Mouse (Mus musculus): Measurements from ENCODE around the gene Neurod2. TPM values are rescaled to one million over a fixed set of nuclear protein-coding genes. Genes with fewer than 3 reads are reported as not detected.

Gene Neurod2
- polyA plus RNA-seq, 1 experiment from 2014 or later: 1.3 TPM

GRCm38 (mm10) chr11:98320381-98320780, 9.1 kb downstream of the Neurod2 start:
- ATAC-seq (ENCODE audit: low FRiP score, low read depth): no peak
- Histone ChIP-seq H3K27me3 (peaks cover 100% of the 10 kb centered on the region), H3K9me3 (no peaks in the 10 kb centered on the region), H3K36me3 (no peaks in the 10 kb centered on the region), H3K4me1 (0 out of 2 replicates have a peak, but pooled peaks cover 4% of the 10 kb centered on the region), H3K9ac (replicated peaks) (no peak overlapping the region), H3K27ac (replicated peaks) (no peak overlapping the region), H3K4me2 (replicated peaks) (no peak overlapping the region), H3K4me3 (no peak overlapping the region)
- 8% methylated on average over 12 of the region's 12 CpGs for whole genome bisulfite sequencing

GRCm38 (mm10) chr11:98319944-98320343, 9.5 kb downstream of the Neurod2 start:
- Histone ChIP-seq H3K27ac (replicated peaks) (no peak overlapping the region), H3K4me3 (no peak overlapping the region), H3K4me2 (replicated peaks) (no peak overlapping the region), H3K9ac (replicated peaks) (no peak overlapping the region), H3K36me3 (no peaks in the 10 kb centered on the region), H3K27me3 (peaks cover 100% of the 10 kb centered on the region), H3K4me1 (0 out of 2 replicates have a peak, but pooled peaks cover 4% of the 10 kb centered on the region), H3K9me3 (no peaks in the 10 kb centered on the region)
- 0% methylated on average over 2 of the region's 2 CpGs for WGBS
- ATAC-seq (ENCODE audit: low FRiP score, low read depth): no peak

- WGBS: 18% methylated on average over 4 of the region's 4 CpGs
Measured at GRCm38 (mm10) chr11:98319544-98319943, 9.9 kb downstream of the Neurod2 start.

GRCm38 (mm10) chr11:98319120-98319519, 10.3 kb downstream of the Neurod2 start:
- 1% methylated on average over 15 of the region's 15 CpGs for WGBS
- ATAC-seq (ENCODE audit: low FRiP score, low read depth): no peak

More at GRCm38 (mm10) chr11:98319544-98319943, 9.9 kb downstream of the Neurod2 start:
- Histone ChIP-seq H3K9me3 (no peaks in the 10 kb centered on the region), H3K36me3 (no peaks in the 10 kb centered on the region), H3K4me1 (0 out of 2 replicates have a peak, but pooled peaks cover 4% of the 10 kb centered on the region), H3K4me2 (replicated peaks) (no peak overlapping the region), H3K27me3 (peaks cover 100% of the 10 kb centered on the region), H3K9ac (replicated peaks) (no peak overlapping the region), H3K27ac (replicated peaks) (no peak overlapping the region), H3K4me3 (no peak overlapping the region)
- ATAC-seq (ENCODE audit: low FRiP score, low read depth): no peak

GRCm38 (mm10) chr11:98318421-98319116, 10.9 kb downstream of the Neurod2 start:
- no peak overlapping the region for H3K4me2 ChIP-seq (replicated peaks)
- 0 out of 2 replicates have a peak, but pooled peaks cover 7% of the 10 kb centered on the region for H3K4me1 ChIP-seq
- no peak overlapping the region for H3K9ac ChIP-seq (replicated peaks)
- H3K27me3 ChIP-seq: peaks cover 100% of the 10 kb centered on the region
- no peaks in the 10 kb centered on the region for H3K36me3 ChIP-seq
- WGBS: 2% methylated on average over 14 of the region's 14 CpGs
- ATAC-seq (ENCODE audit: low FRiP score, low read depth): no peak
- no peak overlapping the region for H3K4me3 ChIP-seq
- no peaks in the 10 kb centered on the region for H3K9me3 ChIP-seq
- H3K27ac ChIP-seq (replicated peaks): no peak overlapping the region

More at GRCm38 (mm10) chr11:98319120-98319519, 10.3 kb downstream of the Neurod2 start:
- H3K36me3 ChIP-seq: no peaks in the 10 kb centered on the region
- H3K27me3 ChIP-seq: peaks cover 100% of the 10 kb centered on the region
- H3K9ac ChIP-seq (replicated peaks): no peak overlapping the region
- no peak overlapping the region for H3K4me3 ChIP-seq
- H3K4me2 ChIP-seq (replicated peaks): no peak overlapping the region
- H3K9me3 ChIP-seq: no peaks in the 10 kb centered on the region
- no peak overlapping the region for H3K27ac ChIP-seq (replicated peaks)
- H3K4me1 ChIP-seq: 0 out of 2 replicates have a peak, but pooled peaks cover 4% of the 10 kb centered on the region

GRCm38 (mm10) chr11:98317479-98317878, 12.0 kb downstream of the Neurod2 start:
- Histone ChIP-seq H3K4me2 (replicated peaks) (no peak overlapping the region), H3K9ac (replicated peaks) (no peak overlapping the region), H3K4me1 (0 out of 2 replicates have a peak, but pooled peaks cover 7% of the 10 kb centered on the region), H3K27me3 (peaks cover 98% of the 10 kb centered on the region), H3K36me3 (no peaks in the 10 kb centered on the region), H3K9me3 (no peaks in the 10 kb centered on the region), H3K27ac (replicated peaks) (no peak overlapping the region), H3K4me3 (no peak overlapping the region)
- ATAC-seq (ENCODE audit: low FRiP score, low read depth): no peak
- WGBS: 3% methylated on average over 7 of the region's 7 CpGs

GRCm38 (mm10) chr11:98313790-98314323, 15.6 kb downstream of the Neurod2 start:
- no peak overlapping the region for H3K9ac ChIP-seq (replicated peaks)
- no peak overlapping the region for H3K27ac ChIP-seq (replicated peaks)
- H3K9me3 ChIP-seq: no peaks in the 10 kb centered on the region
- H3K27me3 ChIP-seq: peaks cover 94% of the 10 kb centered on the region
- H3K4me2 ChIP-seq (replicated peaks): peak overlapping the region; percentile 17; the same call in 1 of the 2 replicates
- ATAC-seq (ENCODE audit: low FRiP score, low read depth): no peak
- no peak overlapping the region for H3K4me3 ChIP-seq
- 0 out of 2 replicates have a peak, but pooled peaks cover 3% of the 10 kb centered on the region for H3K4me1 ChIP-seq
- H3K36me3 ChIP-seq: no peaks in the 10 kb centered on the region
- 2% methylated on average over 26 of the region's 26 CpGs for WGBS

- H3K27me3 ChIP-seq: peaks cover 55% of the 10 kb centered on the region
- no peaks in the 10 kb centered on the region for H3K36me3 ChIP-seq
- H3K4me3 ChIP-seq: no peak overlapping the region
- H3K9me3 ChIP-seq: no peaks in the 10 kb centered on the region
- peak overlapping the region; percentile 25 for H3K4me2 ChIP-seq (replicated peaks)
- H3K4me1 ChIP-seq: peaks cover 40% of the 10 kb centered on the region
- 4% methylated on average over 10 of the region's 10 CpGs for WGBS
- H3K9ac ChIP-seq (replicated peaks): no peak overlapping the region
- ATAC-seq (ENCODE audit: low FRiP score, low read depth): no peak
- no peak overlapping the region for H3K27ac ChIP-seq (replicated peaks)
Measured at GRCm38 (mm10) chr11:98298484-98299205, 30.8 kb downstream of the Neurod2 start.

GRCm38 (mm10) chr11:98297778-98298177, 31.7 kb downstream of the Neurod2 start:
- 19% methylated on average over 7 of the region's 7 CpGs for WGBS
- no peak for ATAC-seq (ENCODE audit: low FRiP score, low read depth)
- H3K4me2 ChIP-seq (replicated peaks): no peak overlapping the region
- H3K9ac ChIP-seq (replicated peaks): no peak overlapping the region
- peaks cover 55% of the 10 kb centered on the region for H3K27me3 ChIP-seq
- peaks cover 40% of the 10 kb centered on the region for H3K4me1 ChIP-seq
- no peaks in the 10 kb centered on the region for H3K36me3 ChIP-seq
- no peak overlapping the region for H3K4me3 ChIP-seq
- H3K9me3 ChIP-seq: no peaks in the 10 kb centered on the region
- H3K27ac ChIP-seq (replicated peaks): no peak overlapping the region

- Histone ChIP-seq H3K4me3 (no peak overlapping the region), H3K9ac (replicated peaks) (no peak overlapping the region), H3K4me1 (peaks cover 40% of the 10 kb centered on the region), H3K27ac (replicated peaks) (no peak overlapping the region), H3K36me3 (no peaks in the 10 kb centered on the region), H3K9me3 (no peaks in the 10 kb centered on the region), H3K27me3 (peaks cover 50% of the 10 kb centered on the region), H3K4me2 (replicated peaks) (no peak overlapping the region)
- no peak for ATAC-seq (ENCODE audit: low FRiP score, low read depth)
- 71% methylated on average over 2 of the region's 2 CpGs for WGBS
Measured at GRCm38 (mm10) chr11:98296916-98297315, 32.5 kb downstream of the Neurod2 start.

GRCm38 (mm10) chr11:98296277-98296676, 33.2 kb downstream of the Neurod2 start:
- peaks cover 47% of the 10 kb centered on the region for H3K27me3 ChIP-seq
- H3K27ac ChIP-seq (replicated peaks): no peak overlapping the region
- WGBS: 3% methylated on average over 5 of the region's 5 CpGs
- H3K9me3 ChIP-seq: no peaks in the 10 kb centered on the region
- H3K4me1 ChIP-seq: peaks cover 40% of the 10 kb centered on the region
- H3K4me2 ChIP-seq (replicated peaks): no peak overlapping the region
- no peak overlapping the region for H3K4me3 ChIP-seq
- no peaks in the 10 kb centered on the region for H3K36me3 ChIP-seq
- H3K9ac ChIP-seq (replicated peaks): no peak overlapping the region
- ATAC-seq (ENCODE audit: low FRiP score, low read depth): no peak

Measured in midbrain, embryonic 12.5 days (tissue).